10 mouse cellular contexts compared by ENCODE assay signal in the genomic region with DNA sequence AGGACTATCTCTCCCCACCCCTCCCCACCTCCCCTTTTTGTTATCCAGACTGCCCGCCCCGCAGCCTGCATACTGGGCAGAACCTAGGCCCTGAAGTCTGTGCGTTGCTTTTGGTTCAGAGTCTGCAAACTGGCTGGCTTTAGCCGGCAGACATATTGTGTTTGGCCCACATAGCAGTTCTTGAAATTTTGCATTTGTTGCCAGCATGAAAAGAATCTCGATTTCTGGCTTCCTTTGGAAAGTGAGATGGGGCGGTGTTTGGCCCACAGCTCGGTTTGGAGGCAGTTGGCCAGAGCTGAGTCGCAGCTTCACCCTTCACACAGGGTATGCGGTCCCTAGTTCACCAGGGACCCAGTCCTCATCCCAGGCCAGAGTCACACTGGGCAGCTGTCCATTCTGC.
A peak's percentile ranks its signal among the peaks of the same experiment; 100 is the strongest.
DNase-seq lines count a peak whose midpoint lies in the region; ATAC-seq and TF ChIP-seq lines count a peak whose summit lies in the region.
"Had no signal": no experiment of that assay in that cellular context is flagged by ENCODE, and none has a peak within 500 bp of the region (broad histone marks: within the 10 kb centered on the region; RNA-seq: fewer than 3 reads in every experiment).

No protein-coding gene starts in this region.

- H3K4me1 ChIP-seq in forebrain, embryonic 14.5 days (ENCODE audit: control insufficient read depth, insufficient read depth, low read length): peaks cover 3% of the 10 kb centered on the region; the same call in 1 of the 2 replicates
- H3K4me1 ChIP-seq in forebrain, embryonic 13.5 days: peaks cover 11% of the 10 kb centered on the region
- peaks cover 3% of the 10 kb centered on the region; the same call in 1 of the 2 replicates for H3K4me1 ChIP-seq in kidney, embryonic 15.5 days
- H3K4me1 ChIP-seq in E14TG2a.4 (replicated peaks; ENCODE audit: low read depth, low read length): peaks cover 5% of the 10 kb centered on the region
- H3K4me1 ChIP-seq: intestine, embryonic 15.5 days had no signal

- peak; percentile 27 for DNase-seq in forebrain, embryonic 14.5 days (ENCODE audit: low spot score)
- DNase-seq in kidney, postnatal 4 days: peak; percentile 43 to 48
- peak; percentile 49 for DNase-seq in fibroblast of lung, adult 2 months (ENCODE audit: low read depth)
- no peak for DNase-seq in Muller cell, postnatal 12 days (ENCODE audit: inconsistent ontology term)

- no peak overlapping the region for H3K4me2 ChIP-seq in forebrain, embryonic 14.5 days (ENCODE audit: low read length)
- no peak overlapping the region for H3K4me2 ChIP-seq in forebrain, embryonic 13.5 days
- no peak overlapping the region for H3K4me2 ChIP-seq in kidney, embryonic 15.5 days
- H3K4me2 ChIP-seq: intestine, embryonic 15.5 days had no signal

- no peak overlapping the region for H3K27ac ChIP-seq in forebrain, embryonic 14.5 days (ENCODE audit: low read depth, low read length)
- no peak overlapping the region for H3K27ac ChIP-seq in forebrain, embryonic 13.5 days
- H3K27ac ChIP-seq in kidney, embryonic 15.5 days: no peak overlapping the region
- H3K27ac ChIP-seq: intestine, embryonic 15.5 days; macrophage had no signal

- TF ChIP-seq CTCF in E14TG2a.4 (conservative IDR thresholded peaks at IDR 0.05; ENCODE audit: low read length): no peak

- ATAC-seq in forebrain, embryonic 14.5 days: no peak
- ATAC-seq in forebrain, embryonic 13.5 days: no peak
- no peak for ATAC-seq in kidney, embryonic 15.5 days (replicated peaks; ENCODE audit: low FRiP score)
- no peak for ATAC-seq in monocyte, adult 5-6 weeks (replicated peaks; ENCODE audit: insufficient number of reproducible peaks, low FRiP score, low TSS enrichment, poor library complexity, severe bottlenecking)
- ATAC-seq: intestine, embryonic 15.5 days had no signal

- H3K36me3 ChIP-seq in forebrain, embryonic 14.5 days (ENCODE audit: control insufficient read depth, insufficient read depth, low read length): no peaks in the 10 kb centered on the region
- H3K36me3 ChIP-seq in forebrain, embryonic 13.5 days (ENCODE audit: poor library complexity, severe bottlenecking): 0 out of 2 replicates have a peak, but pooled peaks cover 8% of the 10 kb centered on the region
- peaks cover 4% of the 10 kb centered on the region; the same call in 1 of the 2 replicates for H3K36me3 ChIP-seq in kidney, embryonic 15.5 days
- no peaks in the 10 kb centered on the region for H3K36me3 ChIP-seq in E14TG2a.4 (ENCODE audit: insufficient read depth, low read length)
- H3K36me3 ChIP-seq: intestine, embryonic 15.5 days had no signal

- no peak overlapping the region for H3K4me3 ChIP-seq in forebrain, embryonic 14.5 days (ENCODE audit: low read depth, low read length)
- no peak overlapping the region for H3K4me3 ChIP-seq in forebrain, embryonic 13.5 days
- H3K4me3 ChIP-seq in kidney, embryonic 15.5 days (replicated peaks): no peak overlapping the region
- H3K4me3 ChIP-seq in E14TG2a.4 (replicated peaks; ENCODE audit: low read length): 0 out of 2 replicates have a peak overlapping the region, but pooled peaks have one; percentile 23
- H3K4me3 ChIP-seq: intestine, embryonic 15.5 days had no signal

- H3K9me3 ChIP-seq in forebrain, embryonic 14.5 days (replicated peaks; ENCODE audit: control insufficient read depth, low read length): no peaks in the 10 kb centered on the region
- no peaks in the 10 kb centered on the region for H3K9me3 ChIP-seq in forebrain, embryonic 13.5 days (replicated peaks)
- H3K9me3 ChIP-seq in kidney, embryonic 15.5 days (replicated peaks): no peaks in the 10 kb centered on the region
- H3K9me3 ChIP-seq in E14TG2a.4 (ENCODE audit: low read length): no peaks in the 10 kb centered on the region
- H3K9me3 ChIP-seq: intestine, embryonic 15.5 days had no signal

- H3K9ac ChIP-seq in forebrain, embryonic 14.5 days (ENCODE audit: low read length): no peak overlapping the region
- no peak overlapping the region for H3K9ac ChIP-seq in forebrain, embryonic 13.5 days
- H3K9ac ChIP-seq in kidney, embryonic 15.5 days: no peak overlapping the region
- H3K9ac ChIP-seq: intestine, embryonic 15.5 days had no signal

- 79% methylated on average over 9 of the region's 9 CpGs for WGBS in forebrain, embryonic 14.5 days
- WGBS in forebrain, embryonic 13.5 days: 77% methylated on average over 9 of the region's 9 CpGs
- WGBS in kidney, embryonic 15.5 days: 69% methylated on average over 9 of the region's 9 CpGs

- no peaks in the 10 kb centered on the region for H3K27me3 ChIP-seq in forebrain, embryonic 14.5 days (replicated peaks; ENCODE audit: control insufficient read depth, insufficient read depth, low read length)
- no peaks in the 10 kb centered on the region for H3K27me3 ChIP-seq in forebrain, embryonic 13.5 days
- no peaks in the 10 kb centered on the region for H3K27me3 ChIP-seq in kidney, embryonic 15.5 days
- peaks cover 5% of the 10 kb centered on the region; the same call in 1 of the 2 replicates for H3K27me3 ChIP-seq in E14TG2a.4 (ENCODE audit: insufficient read depth, low read length)
- H3K27me3 ChIP-seq: intestine, embryonic 15.5 days had no signal
